Mouse (Mus musculus) T-cell, adult 2 months (primary cell): ENCODE data around the gene Fv1.
A peak's percentile ranks its signal among the peaks of the same experiment; 100 is the strongest.
"Not testable (repeated sequence)": the region's sequence is repeated elsewhere in the genome, so short reads cannot be mapped to it uniquely, and the experiment has no call there.

Experiments
- DNase-seq: peaks from one replicate; pipeline ENCODE4 v3.0.0; 2022; ENCODE audit warnings: low spot score

The Fv1 gene

DNA sequence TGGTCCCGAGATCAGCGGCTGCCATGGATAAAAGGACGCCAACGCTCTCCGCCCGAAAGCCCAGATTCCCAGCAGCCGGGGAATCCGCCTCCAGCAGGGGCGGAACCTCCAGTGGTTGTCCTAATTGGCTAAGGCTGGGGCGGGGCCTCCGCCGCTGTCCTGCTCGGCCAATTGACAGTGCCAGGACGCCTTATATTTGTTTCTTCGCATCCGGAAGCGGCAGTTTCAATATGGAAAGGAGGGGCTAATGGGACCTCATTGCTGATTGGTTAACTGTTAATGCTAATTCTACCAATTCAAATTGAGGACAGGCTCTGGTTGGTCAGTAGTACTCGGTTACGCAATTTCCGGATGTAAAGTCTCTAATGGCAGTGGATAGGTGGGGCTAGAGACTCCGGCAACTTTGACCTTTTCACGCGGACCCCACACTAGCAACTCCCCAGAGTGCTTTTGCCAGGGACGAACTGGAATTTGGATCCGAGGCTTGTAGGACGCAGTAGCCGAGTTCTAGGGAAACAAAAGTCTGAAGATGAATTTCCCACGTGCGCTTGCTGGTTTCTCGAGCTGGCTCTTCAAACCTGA, at the start of gene Fv1, which contains the start of gene Miip:
Gene Fv1, plus strand, starts transcription at position 530 of the 582 bp plus-strand sequence.
Gene Miip, minus strand, starts transcription at position 367 of the 582 bp plus-strand sequence.
- DNase-seq: peak; percentile 96

DNA sequence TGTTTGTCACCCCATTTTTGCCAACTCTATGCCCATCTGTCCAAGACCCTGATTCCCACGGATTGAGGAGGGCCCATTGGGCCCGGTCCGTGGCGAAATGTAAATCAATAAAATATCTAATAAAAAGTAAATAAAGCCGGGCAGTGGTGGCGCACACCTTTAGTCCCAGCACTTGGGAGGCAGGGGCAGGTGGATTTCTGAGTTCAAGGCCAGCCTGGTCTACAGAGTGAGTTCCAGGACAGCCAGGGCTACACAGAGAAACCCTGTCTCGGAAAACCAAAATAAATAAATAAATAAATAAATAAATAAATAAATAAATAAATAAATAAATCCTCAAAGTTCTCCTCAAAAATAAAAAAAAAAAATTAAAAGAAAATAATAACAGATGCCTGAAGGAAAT, 49.1 kb upstream of the Fv1 start:
- DNase-seq: not testable (repeated sequence)

DNA sequence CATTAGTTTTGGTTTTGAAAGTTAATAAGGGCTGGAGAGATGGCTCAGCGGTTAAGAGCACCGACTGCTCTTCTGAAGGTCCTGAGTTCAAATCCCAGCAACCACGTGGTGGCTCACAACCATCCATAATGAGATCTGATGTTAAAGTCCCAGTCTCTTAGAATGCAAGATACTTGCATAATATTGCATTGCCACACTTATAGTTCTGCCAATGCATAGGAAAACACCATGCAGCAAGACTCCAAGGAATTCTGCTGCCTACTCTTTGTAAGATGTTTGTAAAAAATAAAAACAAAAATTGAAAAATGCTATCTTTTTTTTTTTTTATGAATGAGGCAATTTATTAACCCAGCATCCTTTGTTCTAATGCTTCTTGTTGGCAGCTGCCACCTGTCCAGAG, 47.4 kb upstream of the Fv1 start:
- DNase-seq: not testable (repeated sequence)

DNA sequence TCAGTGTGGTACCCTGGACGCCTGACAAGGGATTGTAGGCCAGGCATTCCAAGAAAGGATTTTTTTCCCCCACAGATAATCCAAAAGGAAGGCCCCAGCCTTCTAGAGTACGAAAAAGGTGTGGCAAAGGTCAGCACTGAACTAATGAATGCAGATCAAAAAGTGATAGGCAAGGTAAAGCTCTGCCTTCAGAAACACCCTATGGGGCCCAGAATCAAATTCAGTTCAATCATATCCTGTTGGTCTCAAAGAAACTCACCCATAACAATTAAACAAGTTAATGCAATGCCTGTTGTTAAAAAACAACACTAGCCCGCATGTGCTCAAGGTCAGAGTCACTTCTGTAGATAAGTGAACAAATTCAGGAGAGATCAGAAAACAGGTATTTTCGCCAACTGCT, 44.4 kb upstream of the Fv1 start:
- no peak for DNase-seq

DNA sequence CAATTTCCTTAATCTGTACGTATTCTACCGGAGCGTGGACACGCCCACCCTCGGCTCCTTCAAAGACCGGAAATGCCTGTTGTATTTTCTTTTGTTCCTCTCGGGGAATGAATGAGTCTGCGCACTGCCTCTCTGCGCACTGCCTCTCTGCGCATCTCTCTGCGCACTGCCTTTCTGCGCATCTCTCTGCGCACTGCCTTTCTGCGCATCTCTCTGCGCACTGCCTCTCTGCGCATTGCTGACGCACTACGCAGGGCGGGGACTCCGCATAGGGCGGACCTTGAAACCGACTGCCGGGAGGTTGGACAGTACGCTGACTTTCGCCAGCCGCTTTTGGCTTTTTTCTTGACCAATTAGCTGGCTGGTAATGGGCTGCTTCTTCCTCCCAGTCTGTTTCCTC, 29.5 kb upstream of the Fv1 start:
- DNase-seq: peak; percentile 22

DNA sequence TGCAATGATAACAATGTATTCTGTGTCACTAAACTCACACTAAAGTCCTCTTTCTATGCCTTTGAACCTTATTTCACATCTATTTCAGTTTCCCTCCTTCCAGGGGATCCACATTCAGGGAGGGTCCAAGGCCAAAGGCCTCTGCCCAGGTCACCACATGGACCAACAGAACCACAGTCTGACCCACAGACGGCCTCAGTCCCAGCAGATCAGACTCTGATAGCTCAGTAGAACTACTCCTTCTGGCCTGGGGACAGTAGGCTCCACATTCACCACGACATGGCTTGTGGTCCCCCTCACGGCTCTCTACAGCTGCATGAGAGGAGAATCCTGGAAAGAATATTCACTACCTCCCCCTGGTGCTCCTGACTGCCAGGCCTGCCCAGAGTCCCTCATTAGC, 25.9 kb upstream of the Fv1 start:
- no peak for DNase-seq

DNA sequence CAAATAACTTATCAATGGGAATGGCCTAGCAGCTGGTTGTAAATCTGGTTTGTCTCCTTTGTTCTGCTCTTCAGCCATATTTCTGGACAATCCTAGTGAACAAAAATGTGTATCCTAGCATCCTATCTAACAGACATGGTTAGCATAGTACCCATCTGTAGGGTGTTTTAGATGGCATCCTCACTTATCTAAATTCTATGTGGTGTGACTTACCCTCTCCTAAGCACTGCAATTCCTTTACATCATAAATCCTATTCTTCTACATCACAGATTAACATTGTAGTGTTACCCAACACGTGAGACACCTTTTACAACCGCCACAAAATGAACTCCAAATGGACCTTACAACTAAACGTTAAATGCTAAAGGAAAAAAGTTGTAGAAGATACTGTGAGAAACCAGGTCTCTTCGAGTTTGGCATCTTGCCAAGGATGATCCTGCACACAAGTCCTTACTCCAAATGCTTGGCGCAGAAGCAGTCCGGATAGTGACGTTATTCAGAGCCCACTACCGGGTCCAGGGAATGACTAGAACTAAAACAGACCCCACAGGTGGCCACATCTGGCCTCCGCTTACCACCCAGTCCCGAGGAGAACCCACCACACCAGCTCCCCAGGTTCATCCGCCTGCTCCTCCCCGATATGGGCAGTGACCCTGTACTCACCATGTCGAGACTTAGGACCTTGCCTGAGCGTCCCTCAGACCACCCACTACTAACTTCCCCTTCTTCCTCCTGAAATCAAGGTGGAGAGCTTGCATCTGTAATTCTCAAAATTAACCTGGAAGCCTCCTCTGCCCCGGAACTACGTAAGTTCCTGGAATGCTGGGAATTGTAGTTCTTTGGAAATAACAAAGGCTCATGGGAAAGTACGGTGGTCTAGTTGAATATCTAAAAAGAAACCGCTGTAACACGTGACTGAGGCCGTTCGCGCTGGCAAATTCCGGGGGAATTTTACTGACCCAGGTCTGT, 20.9 kb upstream of the Fv1 start, which contains the start of gene Zfp933:
Gene Zfp933, minus strand, starts transcription at position 753 of the 970 bp plus-strand sequence.
- peak; percentile 74 for DNase-seq

DNA sequence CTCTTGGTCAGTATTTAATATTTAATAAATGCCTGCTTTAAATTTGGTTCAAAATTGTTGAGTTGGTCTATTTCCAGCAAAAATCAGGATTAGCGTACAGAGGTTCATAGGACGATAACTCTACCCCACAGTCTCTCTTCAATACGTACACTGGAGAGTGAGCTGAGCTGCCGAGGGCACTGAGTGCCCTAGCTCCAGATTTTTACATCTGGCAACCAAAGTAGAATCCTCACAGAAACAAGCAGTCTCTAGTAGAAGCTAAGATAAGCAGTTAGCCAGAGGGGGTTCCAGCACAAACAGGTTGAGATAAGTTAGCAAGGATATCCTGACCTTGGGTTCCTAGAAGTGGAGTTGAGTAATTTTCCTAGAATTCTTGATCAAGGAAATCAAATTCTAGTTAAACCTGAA, 20.2 kb upstream of the Fv1 start:
- no peak for DNase-seq

DNA sequence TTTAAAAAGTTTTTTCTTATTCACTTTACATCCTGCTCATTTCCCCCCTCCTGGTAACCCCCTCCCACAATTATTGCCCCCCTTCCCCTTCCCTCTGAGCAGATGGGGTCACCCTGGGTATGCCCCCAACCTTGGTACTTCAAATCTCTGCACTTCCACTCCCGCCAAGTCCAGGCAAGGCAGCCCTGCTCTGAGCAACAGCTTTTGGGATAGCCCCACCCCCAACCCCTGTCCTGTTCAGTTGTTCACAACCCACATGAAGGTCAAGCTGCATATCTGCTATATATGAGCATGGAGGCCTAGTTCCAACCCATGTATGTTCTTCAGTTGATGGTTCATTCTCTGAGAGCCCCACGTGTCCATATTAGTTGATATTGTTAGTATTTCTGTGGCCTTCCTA, 18.0 kb upstream of the Fv1 start:
- DNase-seq: no peak

DNA sequence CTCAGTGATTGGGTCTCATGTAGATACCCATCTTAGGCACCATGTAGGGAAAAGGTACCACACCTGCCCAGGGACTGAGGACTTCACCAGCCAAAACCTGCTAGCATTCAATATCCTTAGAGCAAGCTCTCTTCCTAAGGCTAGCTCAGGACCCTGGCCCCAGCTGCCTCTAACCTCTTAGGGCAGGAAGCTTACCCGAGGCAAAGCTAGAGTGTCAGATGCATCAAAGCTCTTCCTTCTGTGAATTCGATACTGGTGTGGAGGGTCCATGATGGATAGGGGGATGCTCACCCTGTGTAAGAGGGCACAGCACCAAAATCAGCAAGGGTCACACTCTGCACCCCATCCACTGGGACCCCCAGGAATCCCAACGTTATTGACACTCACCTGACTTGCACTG, 6.7 kb upstream of the Fv1 start:
- no peak for DNase-seq

DNA sequence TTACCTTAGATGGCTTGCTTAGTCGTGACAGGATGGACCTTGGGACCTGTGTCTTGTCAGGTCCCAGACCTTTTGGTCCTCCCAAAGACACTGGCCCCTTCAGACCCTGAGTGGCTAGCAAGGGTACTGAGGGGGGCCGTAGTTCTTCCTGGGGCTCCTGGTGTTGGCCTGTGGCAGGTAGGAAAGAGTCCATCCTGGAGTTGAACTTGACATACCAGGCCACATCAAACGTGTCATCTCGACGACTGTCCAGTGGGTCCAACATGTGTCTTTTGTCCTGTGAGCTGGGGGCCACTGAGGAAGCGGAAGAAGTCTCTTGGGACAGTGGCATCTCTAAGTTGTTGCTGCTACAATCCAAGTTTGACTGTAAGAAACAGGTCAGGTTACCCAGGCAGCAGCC, 3.1 kb upstream of the Fv1 start:
- no peak for DNase-seq

DNA sequence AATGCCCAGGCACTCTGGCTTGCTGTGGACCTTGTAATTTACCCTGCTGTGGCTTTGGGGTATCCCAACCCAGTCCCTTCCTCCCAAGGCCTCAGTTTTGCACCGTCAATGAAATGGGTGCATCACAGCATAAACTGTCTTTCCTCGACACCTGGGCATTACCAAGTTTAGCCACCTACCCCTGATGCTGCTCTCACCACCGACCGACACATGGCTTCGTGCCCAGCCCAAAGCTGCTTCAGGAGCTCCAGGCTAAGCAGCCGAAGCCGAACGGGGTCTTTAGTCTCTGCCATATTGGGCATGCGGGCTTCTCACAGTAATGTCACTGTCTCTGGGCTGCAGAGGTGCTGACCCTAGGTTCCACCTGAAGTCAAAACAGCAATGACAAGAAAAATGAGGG, 2.7 kb upstream of the Fv1 start:
- DNase-seq: no peak

DNA sequence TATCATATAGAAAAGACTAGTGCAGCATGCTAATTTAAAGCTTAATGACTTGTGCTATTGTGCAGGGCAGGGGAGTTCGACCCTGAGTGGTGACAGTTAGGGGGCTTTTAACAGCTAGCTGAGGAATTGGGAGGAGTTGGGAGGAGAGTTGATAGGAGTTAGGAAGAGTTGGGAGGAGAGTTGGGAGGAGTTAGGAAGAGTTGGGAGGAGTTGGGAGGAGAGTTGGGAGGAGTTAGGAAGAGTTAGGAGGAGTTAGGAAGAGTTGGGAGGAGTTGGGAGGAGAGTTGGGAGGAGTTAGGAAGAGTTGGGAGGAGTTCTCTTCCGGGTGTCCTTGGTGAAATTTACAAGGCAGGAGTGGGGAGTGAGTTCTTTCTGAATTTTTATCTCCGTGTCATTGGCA, 2.0 kb upstream of the Fv1 start:
- not testable (repeated sequence) for DNase-seq

DNA sequence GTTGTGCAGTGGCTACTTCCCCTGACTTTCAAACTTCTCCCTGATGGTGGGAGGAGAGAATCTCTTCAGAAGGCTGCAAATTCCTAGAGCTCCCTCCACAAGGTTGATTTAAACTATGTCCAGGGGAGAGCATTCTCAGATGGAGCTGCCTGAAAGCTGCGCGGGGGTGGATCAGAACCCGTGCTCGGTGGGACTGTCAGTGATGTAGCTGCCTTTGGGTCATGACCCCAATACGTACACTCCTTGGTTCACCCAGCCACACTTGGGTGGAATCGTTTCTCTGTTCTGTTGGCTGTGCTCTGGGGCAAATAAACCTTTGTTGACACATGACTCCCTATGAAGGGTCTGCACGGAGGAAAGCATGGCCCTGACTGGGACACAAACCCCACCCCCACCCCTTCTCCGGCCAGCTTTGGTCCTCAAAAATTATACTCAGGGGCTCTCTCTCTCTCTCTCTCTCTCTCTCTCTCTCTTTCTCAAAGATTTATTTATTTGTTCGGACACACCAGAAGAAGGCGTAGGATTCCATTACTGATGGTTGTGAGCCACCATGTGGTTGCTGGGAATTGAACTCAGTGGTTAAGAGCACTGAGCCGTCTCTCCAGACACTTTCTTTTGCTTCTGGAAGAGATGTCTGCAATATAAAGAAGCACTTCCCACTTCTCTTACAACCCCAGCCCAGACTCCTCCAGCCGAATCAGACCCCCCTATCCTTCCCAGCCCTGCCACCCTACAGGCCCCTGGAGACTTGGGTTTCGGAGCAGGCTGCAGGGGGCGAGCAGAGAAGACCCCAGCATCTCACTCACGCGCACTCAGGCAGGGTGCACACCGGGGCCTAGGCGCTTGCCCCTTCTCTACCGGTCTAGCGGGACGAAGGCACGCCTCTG, 973 bp upstream of the Fv1 start:
- no peak for DNase-seq

DNA sequence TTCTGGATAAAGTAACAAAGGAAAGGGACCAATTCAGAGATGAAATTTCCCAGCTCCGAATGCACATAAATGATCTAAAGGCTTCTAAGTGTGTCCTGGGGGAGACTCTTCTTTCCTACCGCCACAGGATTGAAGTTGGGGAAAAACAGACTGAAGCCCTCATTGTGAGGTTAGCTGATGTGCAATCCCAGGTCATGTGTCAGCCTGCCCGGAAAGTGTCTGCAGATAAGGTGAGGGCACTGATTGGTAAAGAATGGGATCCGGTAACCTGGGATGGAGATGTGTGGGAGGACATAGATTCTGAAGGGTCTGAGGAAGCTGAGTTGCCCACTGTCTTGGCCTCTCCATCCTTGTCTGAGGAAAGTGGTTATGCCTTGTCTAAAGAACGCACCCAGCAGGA, 459 bp downstream of the Fv1 start:
- no peak for DNase-seq

DNA sequence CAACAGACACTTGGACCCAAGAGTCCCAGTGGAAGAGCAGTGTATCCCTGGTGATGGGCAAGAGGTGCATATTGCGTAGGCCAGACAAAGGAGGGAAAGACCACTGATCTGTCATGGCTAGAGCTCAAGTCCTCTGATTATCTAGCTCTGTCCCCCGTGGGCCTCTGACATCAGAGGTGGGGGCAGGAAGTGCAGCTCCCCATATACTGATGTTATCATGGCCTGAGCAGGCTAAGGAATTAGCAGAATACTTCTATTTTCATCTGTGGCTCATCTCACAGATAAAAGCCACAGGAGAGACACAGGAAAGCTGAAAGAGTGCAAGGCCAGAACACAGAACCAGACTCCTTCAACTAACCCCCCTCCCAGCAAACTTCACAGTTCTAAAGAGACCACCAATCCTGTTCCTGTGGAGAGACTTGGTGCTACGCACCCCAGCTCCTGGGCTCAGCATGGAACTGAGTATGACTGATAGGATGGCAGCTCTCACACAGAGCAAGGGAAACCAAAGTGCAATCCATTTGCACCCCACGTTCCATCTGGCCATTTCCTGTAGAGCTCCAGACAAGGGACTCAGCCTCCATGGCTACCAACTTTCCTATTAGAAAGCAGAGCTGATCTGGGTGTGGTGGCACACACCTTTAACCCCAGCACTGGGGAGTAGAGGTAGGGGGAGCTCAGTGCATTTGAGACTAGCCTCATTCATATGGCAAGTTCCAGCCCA, 7.2 kb downstream of the Fv1 start:
- DNase-seq: no peak

DNA sequence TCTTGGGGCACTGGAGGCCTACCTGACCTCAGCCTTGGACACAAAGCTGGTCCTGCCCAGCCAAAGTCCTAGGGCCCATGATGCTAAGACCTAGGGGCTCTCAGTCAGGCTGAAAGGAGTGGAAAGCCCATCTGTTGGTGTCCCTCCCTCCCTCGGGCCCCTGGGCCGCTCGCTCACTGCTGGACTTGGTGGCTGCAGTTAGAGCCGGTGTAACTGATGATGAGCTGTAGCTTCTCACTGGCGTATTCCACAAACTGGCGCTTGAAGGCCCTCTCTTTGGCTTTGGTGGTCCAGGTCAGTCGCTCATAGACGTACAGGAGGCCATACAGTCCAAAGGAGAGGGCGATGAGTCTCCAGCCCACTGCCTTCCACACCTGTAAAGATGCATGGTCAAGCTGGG, 9.8 kb downstream of the Fv1 start:
- no peak for DNase-seq

DNA sequence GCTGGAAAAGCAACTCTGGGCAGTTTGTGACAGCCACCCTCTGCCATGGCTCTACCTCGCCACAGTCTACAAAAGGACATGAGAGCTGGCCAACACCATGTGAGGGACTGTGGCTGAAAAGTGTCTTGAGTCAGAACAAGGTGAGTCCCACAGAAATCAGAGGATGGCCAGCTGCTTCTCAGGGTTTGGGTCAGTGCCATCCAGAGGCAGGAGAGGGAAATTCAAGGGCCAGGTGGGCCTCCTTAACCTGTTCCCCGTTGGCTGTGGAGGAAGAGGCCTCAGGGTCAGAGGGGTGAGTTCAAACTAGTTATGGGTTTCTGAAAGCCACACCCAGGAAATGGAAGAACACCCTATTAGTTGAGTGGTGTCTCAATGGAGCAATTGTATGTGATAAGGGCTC, 10.7 kb downstream of the Fv1 start:
- no peak for DNase-seq

DNA sequence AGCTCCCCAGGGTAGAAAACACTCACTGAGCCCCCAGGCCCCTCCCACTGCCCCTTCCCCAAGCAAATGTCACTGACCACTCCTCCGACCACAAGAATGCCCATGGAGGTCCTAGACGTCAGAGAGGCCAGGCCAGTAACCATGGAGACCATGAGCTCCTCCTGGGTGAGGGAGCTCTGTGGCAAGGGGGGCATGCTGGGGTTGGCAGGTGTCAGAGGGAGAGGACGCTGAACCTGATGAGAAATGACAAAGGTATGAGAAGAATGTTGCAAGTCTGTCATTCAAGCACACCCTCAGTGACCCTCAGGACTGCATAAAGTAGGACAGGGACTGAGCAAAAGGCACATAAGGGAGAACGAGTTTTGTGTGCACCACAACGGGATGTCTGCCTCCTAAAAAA, 11.1 kb downstream of the Fv1 start:
- no peak for DNase-seq

DNA sequence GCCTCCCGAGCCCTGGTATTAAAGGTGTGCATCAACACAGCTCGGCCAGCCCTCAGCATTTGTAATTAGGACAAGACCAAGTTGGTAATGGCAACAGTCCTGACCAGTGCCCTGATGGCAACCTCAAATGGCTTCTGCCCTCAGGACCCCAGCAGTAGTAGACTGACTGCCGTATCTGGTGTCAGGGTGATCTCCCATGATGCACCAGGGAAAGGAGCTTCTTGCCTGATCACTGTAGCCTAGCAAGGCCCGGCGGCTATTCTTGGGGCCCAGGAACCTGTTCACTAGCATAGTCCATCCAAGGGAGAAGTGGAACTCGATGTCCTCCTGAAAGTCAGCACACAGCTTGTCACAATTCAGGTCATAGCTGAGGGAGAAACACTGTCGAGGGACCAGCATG, 13.0 kb downstream of the Fv1 start:
- DNase-seq: no peak

DNA sequence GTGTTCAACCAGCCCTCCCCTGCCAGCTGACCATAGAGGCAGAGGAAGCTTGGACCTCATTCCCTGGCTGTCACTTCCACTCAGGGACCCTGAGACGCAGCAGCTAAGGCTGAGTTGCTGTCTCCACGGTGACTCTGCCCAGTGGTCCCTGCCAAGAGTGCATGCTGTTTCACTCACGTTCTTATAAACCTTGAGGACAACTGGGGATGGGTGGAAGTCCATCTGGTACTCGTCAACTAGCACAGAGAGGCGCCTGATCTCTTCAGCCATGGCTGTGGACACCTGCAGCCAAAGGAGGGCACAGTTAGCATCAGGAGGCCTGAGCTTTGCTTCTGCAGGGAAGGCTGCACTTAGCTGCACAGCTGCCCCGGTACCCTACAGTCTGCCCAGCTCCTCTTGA, 14.3 kb downstream of the Fv1 start:
- DNase-seq: no peak

DNA sequence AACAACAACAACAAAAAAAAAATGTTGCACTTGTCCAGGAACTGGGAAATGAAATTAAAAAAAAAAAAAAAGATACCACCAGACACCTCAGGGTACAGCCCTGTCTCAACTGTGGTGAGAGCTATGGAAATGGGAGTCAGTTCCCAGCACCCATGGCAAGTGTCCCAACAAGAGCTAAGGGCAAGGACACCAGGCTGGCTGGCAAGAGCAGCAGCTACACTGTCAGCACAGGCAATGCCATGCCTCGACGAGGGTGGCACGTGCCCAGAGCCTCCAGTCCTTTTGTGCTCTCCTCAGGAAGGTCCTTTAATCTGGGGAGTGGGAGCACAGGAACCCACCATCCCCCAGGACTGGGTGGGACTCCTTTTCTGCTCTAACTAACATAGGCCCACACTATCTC, 15.4 kb downstream of the Fv1 start:
- DNase-seq: no peak
